Mouse (Mus musculus) 3134 (cell line): Measurements from ENCODE around the gene Taz.
A peak's percentile ranks its signal among the peaks of the same experiment; 100 is the strongest.

Experiments
- DNase-seq: peaks from one replicate; pipeline ENCODE4 v3.0.0-alpha.2; 2011; ENCODE audit warnings: low spot score; ENCODE audit not compliant: insufficient read length; ENCODE audit errors: extremely low read depth

Gene Taz

GRCm38 (mm10) chrX:74277916-74278315, 3.8 kb upstream of the Taz start:
- no peak for DNase-seq

- DNase-seq: no peak
Measured at GRCm38 (mm10) chrX:74281041-74281731, 526 bp upstream of the Taz start.

GRCm38 (mm10) chrX:74282395-74283091, 831 bp downstream of the Taz start:
- peak; percentile 89 for DNase-seq

- DNase-seq: no peak
Measured at GRCm38 (mm10) chrX:74283092-74283437, 1.4 kb downstream of the Taz start.

GRCm38 (mm10) chrX:74293431-74293830, 11.7 kb downstream of the Taz start:
- no peak for DNase-seq

- DNase-seq: peak; percentile 94
Measured at GRCm38 (mm10) chrX:74296538-74297448, 15.1 kb downstream of the Taz start, which contains the start of gene Atp6ap1. Gene Atp6ap1 (plus strand): TSS chrX:74297097.

GRCm38 (mm10) chrX:74298348-74298747, 16.6 kb downstream of the Taz start:
- DNase-seq: no peak

- no peak for DNase-seq
Measured at GRCm38 (mm10) chrX:74299721-74300120, 18.0 kb downstream of the Taz start.

GRCm38 (mm10) chrX:74304867-74305700, 23.4 kb downstream of the Taz start, which contains the start of gene Gdi1:
Gene Gdi1 (plus strand): TSS chrX:74304998.
- peak; percentile 88 for DNase-seq

- DNase-seq: peak; percentile 90
Measured at GRCm38 (mm10) chrX:74312540-74313464, 31.1 kb downstream of the Taz start, which contains the start of gene Fam50a. Gene Fam50a (plus strand): TSS chrX:74313033.

- peak; percentile 85 for DNase-seq
Measured at GRCm38 (mm10) chrX:74328725-74329161, 47.0 kb downstream of the Taz start, which contains the start of gene Plxna3. Gene Plxna3 (plus strand): TSS chrX:74329066.

GRCm38 (mm10) chrX:74329215-74329671, 47.5 kb downstream of the Taz start:
- DNase-seq: no peak

GRCm38 (mm10) chrX:74330166-74330930, 48.6 kb downstream of the Taz start:
- DNase-seq: no peak
